Mouse (Mus musculus) adrenal gland, postnatal 10 days (tissue): Measurements from ENCODE around the gene Ceacam2. TPM values are rescaled to one million over a fixed set of nuclear protein-coding genes. Genes with fewer than 3 reads are reported as not detected.
"Not testable (repeated sequence)": the region's sequence is repeated elsewhere in the genome, so short reads cannot be mapped to it uniquely, and the experiment has no call there.

Experiments used
- DNase-seq: peaks from one replicate; pipeline ENCODE4 v3.0.0; 2021; ENCODE audit warnings: mixed read lengths
- long read RNA-seq, 2 experiments: library from polyadenylated mRNA; stranded (forward); transcript quantifications; one replicate each; pipeline ENCODE4 v2.0.0; 2021
- total RNA-seq, 2 experiments: library from RNA; stranded (reverse); gene quantifications; 2 replicates each; pipeline ENCODE4 v1.2.3; 2021

Gene Ceacam2
- 1 to 10 TPM; 2.0 to 3.4 TPM for total RNA-seq
- long read RNA-seq, experiment 1: 0 reads
- long read RNA-seq, experiment 2: 0 reads

DNA sequence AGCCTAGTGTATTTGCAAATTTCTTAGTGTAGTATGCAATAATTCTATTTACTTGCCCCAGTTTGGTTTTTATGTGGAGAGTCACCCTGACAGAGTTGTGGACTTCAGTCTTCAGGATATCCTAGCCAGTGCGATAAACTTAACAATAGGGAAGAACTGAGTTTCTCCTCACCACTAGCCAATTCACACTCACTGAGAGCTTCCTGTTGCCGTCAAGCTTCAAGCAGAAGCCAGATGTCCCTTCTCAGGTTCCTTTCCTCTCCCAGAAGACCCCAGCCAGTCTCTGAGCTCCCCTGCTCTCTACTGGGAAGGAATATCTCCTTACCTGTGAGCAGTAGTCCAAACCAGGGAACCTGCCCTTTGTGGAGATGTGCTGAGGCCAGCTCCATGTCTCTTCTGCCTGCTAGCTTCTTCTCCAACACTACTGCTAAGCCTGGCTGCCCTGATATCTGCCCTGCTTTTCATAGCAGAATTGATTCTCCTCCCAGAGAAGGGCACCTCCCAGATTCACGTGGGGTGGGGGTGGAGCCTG lies at the start of gene Ceacam2:
Ceacam2 (minus strand) TSS at position 482 of the 532 bp plus-strand sequence.
- DNase-seq: not testable (repeated sequence)

DNA sequence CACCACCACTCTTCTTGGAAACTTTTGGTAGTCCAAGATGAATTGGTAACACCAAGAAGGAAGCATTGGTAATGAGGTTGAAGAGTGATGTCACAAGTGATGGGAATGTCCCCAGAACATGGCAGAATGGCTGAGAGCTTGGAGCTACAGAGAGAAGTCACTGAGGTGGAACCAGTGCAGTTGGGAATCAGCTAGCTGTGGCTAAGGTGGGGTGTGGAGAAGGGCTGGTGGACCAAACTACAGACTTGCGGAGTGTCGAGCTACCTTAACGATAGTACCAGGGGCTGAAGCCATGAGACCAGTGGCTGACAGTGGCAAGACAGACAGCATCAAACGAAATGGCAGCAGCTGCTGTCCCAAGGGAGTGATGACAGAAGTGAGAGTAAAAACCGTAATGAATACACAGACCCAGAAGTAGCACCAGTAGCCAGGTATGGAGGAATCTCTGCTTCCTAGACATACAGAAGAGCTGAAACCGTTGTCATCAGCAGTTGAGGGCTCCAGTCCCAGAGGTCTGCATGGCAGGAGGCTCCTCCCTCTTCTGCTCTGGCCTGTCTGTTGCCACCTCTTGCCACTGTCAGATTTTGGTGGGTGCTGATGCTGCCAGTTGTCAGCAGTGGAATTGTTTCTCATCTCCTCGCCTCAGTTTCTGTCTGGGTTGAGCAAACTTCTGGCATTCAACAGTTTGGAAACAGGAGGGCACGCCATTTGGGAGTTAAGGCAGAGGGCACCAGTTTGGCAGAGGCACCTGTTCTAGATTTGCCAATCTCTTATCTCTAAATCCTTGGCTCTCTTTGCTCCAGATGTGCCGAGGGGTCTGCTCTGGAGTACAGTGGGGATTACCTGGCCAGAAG lies 45.9 kb upstream of the Ceacam2 start:
- DNase-seq: no peak

DNA sequence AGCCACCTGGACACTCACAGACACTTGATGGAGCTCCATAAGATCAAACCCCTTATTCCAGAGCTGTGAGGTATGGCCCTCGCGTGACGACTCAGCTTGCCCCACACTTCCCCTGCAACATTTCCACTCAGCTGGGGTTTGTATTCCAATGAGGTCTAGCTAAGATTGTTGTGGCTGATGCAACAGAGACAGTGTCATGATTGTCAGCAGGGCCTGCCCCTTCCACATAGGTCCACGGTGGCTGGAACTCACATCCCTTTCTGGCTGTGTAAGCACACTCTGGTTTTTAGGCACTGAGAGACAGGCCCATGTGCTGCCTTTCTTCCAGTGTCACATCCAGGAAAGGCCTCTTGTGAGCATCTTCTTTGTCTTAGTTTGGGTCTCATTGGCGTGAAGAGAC lies 45.0 kb upstream of the Ceacam2 start:
- DNase-seq: no peak

DNA sequence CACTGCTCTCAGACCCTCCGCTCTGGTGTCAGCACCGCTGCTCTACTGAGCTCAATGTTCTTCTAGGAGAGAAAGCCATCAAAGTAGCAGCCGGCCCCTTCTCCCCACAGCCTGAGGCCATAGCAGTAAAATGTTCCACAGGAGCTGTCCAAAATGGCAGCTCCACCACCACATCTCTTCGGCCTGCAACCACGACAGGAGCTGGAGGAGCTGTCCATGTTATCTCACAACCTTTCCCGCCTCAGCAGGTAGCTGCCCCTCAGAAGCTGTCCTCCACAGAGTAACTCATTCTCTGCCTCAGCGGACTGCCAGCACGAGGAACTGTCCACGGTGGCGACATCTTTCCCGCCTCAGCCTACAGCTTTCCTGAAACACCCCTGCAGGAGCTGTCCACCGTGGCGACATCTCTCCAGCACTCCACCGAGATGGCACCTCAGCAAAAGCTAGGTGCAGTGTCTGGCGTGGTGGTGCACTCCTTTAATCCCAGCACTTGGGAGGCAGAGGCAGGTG lies 42.7 kb upstream of the Ceacam2 start:
- no peak for DNase-seq

DNA sequence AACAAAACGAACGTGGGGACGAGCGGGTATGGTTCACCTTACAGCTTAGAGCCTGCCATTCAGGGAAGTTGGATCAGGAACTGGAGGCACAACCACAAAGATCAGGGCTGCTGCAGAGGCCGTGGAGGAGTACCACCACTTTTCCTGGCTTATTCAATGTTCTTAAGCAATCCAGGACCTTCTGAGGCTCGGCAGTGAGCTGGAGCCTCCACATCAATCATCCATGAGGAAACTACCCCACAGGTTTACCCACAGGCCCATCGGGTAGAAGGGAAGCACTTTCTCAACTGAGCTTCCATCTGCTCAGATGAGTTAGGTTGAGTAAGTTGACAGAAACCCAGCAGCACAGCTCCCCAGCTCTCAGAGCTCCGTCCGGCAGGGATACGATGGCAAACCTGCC lies 39.8 kb upstream of the Ceacam2 start:
- DNase-seq: no peak

DNA sequence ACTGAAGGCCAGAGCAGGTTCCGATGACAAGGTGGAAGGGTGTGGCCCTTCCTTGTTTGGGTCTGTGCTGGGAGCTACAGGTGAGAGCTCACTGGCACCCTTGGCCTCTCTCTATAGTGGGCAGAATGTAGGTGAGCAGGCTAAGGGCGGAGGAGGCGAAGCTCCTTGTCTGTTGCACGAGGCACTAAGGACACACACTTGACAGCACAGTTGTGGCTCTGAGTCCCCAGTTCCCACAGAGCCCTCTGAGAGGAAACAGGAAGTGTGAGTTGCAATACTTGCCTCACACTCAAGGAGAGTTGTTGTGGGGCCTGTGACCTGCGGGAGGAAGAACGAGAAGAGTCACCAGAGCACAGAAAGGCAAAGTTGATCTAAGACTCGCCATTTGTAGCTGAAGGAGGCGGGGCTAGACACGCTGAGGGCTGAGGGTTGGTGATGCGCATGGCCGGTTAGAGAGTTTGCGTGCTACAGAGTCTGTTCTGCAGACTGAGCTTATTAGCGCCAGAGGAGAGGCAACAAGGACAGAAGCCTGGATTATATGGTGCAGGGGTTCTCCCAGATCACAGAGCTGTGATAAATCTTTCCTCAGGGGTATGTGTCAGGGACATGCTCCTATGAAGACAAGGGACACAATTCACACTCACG lies 37.3 kb upstream of the Ceacam2 start:
- not testable (repeated sequence) for DNase-seq

DNA sequence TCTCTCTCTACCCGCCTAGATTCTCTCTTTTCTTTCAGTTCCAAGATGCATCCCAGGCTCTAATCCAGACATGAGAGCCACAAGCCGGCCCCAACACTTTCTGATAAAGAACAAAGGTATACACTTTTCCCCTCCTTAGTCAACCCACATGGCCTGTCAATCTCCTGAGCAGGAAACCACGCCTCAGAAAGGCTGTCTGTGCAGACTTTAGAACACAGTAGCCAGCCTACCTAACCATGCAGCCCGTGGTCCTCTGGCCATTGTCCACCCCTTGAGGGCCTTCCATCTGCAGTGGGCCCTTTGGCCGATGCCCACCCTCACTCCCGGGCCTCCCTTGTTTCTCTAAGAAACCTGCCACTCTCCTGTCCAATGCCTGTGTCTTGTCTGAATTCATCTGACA lies 36.7 kb upstream of the Ceacam2 start:
- DNase-seq: not testable (repeated sequence)

DNA sequence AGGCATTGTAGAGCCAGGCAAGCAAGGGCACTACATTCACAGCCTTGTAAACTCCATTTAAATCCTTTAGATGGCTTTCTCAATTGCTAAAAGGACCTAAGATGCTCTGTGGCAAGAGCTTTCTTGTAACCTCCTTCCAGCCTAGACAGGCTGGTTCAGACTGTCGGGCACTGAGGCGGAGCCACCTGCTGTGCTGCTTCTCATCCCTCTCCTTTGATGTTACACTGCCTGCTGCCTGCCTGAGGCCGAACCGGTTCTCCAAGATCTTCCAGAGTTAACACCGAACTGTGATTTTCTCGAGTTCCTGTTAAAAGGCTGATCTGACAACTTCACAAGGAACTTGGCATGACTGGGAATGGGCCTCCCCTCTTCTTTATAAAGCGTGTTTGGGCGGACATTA lies 36.2 kb upstream of the Ceacam2 start:
- no peak for DNase-seq

DNA sequence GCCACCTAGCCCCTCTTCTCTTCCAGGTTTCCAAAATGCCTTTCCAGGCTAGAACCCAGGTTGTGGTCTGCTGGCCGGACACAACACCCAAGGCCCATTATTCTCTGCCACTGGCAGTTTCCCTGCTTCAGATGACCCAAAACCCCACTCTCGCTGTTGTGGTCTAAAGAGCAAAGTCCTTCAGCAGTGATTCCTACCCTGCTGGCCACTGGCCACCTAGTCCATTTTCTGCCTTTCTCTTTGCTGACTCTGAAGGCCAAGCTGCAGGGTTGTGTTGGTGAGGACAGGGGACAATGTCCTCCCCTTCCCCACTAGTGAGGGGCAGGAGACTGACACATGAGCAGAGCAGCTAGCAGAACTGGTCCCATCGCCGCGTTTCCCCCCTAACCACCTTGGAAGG lies 35.4 kb upstream of the Ceacam2 start:
- no peak for DNase-seq

DNA sequence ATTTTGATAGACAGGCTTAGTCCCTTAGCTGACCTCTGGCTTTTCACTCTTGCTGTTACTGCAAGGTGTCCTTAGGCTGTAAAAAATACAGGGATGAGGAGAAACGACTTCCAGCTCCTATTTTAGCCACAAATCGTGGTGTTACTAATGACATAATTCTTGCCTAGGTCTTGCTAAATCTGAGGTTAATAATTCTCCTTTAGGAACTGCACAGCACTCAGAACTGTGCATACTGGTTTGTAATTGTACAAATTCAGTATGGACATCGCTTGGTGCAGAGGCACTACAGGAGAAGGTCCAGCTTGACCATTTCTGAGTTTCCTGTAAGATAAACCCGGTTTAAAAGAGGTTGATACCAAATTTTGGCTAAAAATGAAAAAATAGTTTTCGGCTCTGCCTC lies 34.1 kb upstream of the Ceacam2 start:
- not testable (repeated sequence) for DNase-seq

DNA sequence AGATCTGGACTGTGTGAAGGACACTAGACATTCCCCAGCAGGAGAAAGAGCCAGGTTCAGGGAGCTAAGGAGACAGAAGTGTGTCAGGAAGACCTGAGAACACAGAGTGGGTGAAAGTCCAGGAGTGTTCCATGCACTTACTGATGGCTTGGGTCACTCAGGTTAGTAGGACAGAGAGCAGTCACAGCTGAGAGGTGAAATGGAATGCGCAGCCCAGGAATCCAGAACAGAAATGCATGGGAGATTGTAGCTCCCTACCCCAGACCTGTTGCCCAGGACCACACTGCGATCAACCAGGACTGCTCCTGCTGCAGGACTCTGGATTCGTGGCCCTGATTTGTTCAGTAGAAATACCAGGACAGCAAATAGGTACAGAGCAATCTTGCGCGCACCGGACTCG lies 29.1 kb upstream of the Ceacam2 start:
- DNase-seq: no peak

DNA sequence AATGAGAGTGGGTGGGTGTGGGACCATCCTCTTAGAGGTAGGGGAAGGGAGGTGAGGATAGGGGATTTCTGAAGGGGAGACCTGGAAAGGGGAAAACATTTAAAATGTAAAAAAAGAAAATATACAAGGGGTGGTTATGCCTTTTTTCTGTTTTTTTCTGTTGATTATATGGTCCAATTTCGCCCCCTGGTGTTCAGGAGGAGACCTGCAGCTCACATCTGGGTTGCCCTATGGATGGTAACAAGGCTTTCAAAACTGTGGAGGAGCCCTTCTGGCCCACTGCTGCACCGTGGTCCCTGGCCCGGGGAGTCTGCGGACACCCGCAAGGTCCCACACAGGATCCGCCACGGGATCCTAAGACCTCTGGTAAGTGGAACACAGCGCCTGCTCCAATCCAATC lies 1.8 kb upstream of the Ceacam2 start:
- DNase-seq: peak; percentile 23

DNA sequence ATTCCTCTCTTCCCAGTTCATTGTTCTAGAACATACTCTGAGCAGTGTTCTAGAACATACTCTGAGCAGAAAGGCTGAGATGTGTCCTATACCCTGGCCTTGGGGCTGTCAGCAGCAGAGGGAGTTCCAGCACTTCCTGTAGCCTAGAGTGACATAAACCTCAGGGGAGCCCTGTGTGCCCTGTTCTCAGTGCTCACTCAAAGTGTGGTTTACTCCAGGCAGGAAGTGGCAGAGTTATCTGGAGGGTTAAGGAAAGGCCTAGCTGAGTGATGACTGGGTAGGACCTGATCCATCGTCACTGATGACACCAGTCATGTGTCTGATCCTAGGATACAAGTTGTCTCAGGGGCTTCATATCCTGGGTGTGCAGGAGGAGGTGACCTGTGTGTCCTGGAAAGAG lies 297 bp upstream of the Ceacam2 start:
- not testable (repeated sequence) for DNase-seq

DNA sequence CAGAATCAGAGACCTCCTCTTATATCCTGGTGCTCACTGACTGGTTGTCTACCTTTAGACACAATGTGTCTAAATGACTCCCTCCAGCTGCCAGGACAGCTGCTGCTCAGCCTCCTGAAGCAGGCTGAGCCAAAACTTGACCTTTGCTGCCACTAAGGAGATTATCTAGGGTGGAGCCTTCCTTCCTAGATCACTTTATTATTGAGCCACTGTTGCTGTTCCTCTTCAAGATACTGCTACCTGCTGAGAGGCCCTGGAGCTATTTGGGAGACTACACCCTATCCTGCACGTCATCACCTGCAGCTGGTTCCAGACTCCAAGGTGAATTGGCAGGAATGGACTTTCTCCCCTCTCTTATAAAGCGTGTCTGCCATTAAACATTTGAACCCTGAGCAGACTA lies 8.8 kb downstream of the Ceacam2 start:
- no peak for DNase-seq

DNA sequence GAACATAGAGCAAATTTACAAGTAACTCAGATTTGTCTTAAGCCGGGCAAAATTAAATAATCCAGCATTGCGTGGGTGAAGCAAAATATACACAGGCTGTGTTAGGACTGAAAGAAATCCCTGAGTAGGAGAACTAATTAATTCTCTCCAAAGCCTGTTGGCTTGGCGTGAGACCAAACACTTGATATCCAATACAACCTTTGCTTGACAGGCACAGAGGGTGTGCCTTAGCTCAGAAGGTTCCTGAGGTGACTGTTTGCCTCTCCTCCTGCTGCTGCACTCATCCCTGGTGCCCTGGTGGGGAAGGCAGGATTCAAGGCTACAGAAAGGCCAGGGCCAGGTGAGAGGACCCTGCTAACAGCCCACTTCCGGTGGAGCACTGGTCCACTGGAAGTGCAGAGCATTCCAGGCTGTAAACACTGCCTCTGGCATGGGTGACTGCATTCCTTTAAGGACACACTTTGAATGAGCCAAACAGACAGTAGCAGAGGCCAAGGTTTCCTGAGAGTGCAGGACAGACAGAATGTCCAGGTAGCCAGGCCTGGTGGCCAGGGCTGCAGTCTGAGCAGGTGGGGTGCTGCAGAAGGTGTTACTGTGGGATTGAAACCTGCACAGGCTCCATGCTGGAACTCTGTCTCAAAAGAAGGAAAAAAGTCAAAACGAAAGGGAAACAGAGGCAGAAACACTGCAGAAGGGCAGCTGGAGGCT lies 23.4 kb downstream of the Ceacam2 start:
- DNase-seq: not testable (repeated sequence)

DNA sequence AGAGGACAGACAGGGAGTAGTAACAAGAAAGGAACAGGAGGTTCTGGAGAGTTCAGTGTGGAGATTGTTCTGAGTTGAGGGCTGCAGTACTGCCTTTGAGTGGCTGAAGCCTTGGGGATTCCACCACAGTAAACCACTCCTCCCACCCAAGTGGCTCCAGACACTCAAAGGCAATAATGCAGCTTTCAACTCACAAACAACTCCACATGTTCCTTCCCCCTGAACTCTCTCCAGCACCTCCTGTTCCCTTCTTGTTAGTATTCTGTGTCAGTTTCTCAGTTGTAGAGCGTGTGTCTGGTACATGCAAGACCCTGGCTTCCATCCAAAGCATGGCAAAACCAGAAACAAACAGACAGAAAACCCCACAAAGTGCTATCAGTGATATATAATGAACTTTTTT lies 24.0 kb downstream of the Ceacam2 start:
- DNase-seq: not testable (repeated sequence)

DNA sequence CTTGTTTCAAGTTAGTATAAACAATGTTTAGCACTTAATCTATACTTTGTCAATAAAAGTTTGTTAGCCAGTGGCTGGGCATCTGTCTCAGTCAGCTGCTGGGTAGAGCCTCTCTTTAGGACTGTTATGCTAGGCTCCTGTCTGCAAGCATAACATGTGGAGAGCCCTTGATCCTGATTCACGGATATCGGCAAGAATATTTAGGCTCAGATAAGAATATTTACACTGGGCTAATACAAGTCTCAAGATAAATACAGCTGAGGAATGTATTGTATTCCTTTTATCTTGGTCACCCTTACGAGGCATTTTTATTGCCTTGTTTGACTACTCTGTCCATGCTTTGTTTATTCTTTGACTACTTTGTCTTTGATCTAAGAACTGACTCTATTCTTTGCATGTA lies 29.7 kb downstream of the Ceacam2 start:
- no peak for DNase-seq

DNA sequence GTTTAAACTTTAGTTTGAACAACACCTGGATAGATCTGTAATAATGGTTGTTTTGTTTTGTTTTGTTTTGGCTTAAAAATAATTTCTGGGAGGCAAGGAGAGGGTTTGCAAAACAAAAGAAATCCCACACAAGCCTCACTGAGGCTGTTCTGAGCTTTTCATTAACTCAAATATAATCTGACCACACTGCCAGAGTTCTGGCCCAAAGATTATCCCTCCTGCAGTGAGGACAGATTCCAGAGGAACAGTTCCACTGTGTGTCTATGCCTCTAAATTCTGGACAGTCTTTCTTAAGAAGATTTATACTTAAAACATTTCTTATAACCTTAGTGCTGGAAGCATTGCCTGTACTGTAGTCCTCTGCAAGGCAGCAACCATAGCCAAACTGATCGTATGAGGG lies 45.0 kb downstream of the Ceacam2 start:
- no peak for DNase-seq

DNA sequence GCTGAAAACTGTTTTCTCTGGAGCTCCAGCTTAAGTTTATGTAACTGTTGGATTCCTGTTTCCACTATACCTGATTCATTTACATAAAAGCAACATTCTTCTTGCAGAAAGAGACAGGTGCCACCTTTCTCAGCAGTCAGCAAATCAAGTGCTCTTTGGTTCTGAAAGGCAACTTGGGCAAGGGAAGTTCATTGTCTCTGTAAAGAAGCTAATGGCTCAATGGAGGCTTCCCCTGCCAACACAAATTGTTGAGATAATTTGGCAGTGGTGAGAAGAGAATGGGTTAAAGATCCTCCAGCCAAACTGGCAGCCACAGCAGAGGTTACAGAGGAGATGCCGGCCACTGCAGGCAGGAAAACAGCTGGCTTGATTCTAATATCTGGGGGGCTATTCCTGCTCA lies 49.0 kb downstream of the Ceacam2 start:
- not testable (repeated sequence) for DNase-seq

DNA sequence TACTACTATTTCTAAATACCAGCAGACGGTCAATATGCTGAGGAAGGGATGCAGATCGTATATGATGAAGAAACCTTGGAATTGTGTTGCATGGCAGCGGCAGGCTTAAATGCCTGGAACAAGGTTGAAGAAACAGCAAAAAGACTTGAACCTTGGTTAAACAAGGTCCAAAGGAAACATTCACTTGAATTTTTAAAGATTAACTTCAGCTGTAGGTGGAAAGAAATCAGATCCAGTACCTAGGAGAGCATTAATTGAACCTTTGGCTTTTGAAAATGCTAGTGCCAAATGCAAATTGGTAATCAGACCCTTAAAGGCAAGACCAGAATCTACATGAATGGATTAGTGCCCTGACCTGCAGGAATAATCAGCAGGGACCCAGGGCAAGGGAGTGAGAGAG lies 50.3 kb downstream of the Ceacam2 start:
- not testable (repeated sequence) for DNase-seq

DNA sequence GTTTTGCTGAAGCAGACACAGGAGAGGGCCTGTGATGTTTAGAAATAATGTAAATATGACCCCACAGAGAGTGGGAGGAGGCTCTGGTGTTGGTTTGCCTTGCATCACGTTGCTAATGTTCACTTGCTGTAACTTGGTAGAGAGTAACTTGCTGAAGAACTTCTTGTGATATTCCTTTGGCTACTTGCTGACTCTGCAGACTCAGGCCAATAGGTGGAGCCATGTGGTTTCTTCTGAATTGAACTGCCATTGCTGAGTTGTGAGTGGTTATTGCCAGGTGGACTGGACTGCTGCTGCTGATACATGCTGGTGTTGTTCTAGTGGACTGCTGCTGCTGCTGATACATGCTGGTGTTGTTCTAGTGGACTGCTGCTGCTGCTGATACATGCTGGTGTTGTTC lies 53.5 kb downstream of the Ceacam2 start:
- DNase-seq: peak; percentile 53

DNA sequence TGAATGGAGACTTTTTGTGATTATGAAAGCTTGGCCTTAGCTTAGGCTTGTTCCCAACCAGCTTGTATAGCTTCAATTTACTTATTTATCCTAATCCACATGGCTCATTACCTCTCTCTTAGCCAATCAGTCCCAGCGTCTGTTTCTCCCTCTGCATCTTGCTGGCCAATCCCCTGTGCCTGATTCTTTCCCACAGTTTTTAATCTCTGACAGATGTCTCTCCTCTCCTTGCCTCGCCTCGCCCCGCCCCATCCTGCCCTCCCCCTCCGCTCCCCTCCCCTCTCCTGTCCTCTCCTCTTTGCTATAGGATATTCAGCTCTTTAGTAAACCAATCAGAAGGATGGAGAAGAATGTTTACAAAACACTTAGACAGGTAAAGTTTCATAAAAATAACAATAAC lies 54.6 kb downstream of the Ceacam2 start:
- DNase-seq: no peak
